Mouse (Mus musculus): ENCODE results near the gene Rad51d. TPM values are rescaled to one million over a fixed set of nuclear protein-coding genes. Genes with fewer than 3 reads are reported as not detected.

Rad51d gene
- 13.1 and 13.3 TPM in 2 replicates for polyA plus RNA-seq (2012; ENCODE audit: low replicate concordance)

GRCm38 (mm10) chr11:82890342-82890762, at the start of gene Rad51d:
TSS of gene Rad51d (minus strand) at chr11:82890614.

GRCm38 (mm10) chr11:82910250-82910649, 19.8 kb upstream of the Rad51d start, which contains the start of gene Unc45b:
TSS of gene Unc45b (plus strand) at chr11:82910550.

GRCm38 (mm10) chr11:82907651-82908607, 17.5 kb upstream of the Rad51d start, which contains the start of gene Nle1:
TSS of gene Nle1 (minus strand) at chr11:82908411.

DNA sequence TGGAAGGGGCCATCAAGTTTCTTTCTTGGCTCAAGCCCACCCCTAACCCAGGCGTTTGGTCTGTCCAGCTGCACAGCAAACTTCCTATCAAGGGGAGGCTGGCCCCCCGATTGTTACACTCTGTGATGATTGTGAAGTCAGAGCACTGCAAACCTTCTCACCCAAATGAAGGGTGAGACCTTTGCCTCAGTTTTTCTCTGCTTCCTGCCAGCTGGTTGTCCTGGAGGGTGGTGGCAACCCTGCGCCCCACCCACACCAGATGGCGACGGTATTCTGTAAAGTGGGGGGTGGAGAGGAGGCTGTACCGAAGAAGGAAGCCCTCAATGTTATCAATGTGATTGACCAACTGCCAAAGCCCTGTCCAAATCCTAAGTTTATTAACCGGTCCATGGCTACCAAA, 1.5 kb upstream of the Rad51d start, which contains the start of gene Fndc8:
Fndc8 (plus strand) TSS at position 189 of the 400 bp plus-strand sequence.

DNA sequence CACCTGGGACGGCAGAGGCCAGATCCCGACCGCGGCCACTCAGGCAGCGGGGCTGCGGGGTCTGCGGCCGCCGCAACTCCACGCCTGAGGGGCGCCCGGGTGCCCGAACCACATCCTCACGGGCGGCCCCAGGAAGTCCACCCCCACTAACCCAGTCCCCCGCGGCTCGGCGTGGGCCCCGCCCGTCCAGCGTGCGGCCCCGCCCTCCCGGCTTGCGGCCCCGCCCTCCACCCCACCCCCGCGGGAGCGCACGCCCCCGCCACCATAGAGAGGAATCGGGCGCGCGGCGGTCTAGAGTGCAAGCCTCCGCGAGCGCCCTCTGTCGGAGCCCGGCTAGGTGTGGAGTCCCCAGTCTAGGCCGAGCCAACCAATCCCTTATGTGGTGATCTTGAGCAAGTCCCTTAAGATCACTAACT, 19.4 kb downstream of the Rad51d start, which contains the start of gene Rffl:
Rffl (minus strand) TSS at position 180 of the 416 bp plus-strand sequence.

Other genes with a start within 250 kb of the Rad51d start
- 0.12 TPM in 1 of 2 replicates, not detected in the other for gene Cct6b, start 126.3 kb downstream of the Rad51d start, polyA plus RNA-seq (2012; ENCODE audit: low replicate concordance)
- 17.5 and 18.7 TPM in 2 replicates for gene Zfp830, start 126.3 kb downstream of the Rad51d start, polyA plus RNA-seq (2012; ENCODE audit: low replicate concordance)
- 31.6 and 69.0 TPM in 2 replicates for gene Lig3, start 109.5 kb downstream of the Rad51d start, polyA plus RNA-seq (2012; ENCODE audit: low replicate concordance)
- gene Rffl, start 19.4 kb downstream of the Rad51d start, polyA plus RNA-seq (2012; ENCODE audit: low replicate concordance): 7.1 and 23.2 TPM in 2 replicates
- gene Fndc8, start 1.5 kb upstream of the Rad51d start, polyA plus RNA-seq (2012; ENCODE audit: low replicate concordance): not detected in 2 replicates
- gene Nle1, start 17.8 kb upstream of the Rad51d start, polyA plus RNA-seq (2012; ENCODE audit: low replicate concordance): 27.6 and 35.0 TPM in 2 replicates
- gene Unc45b, start 19.9 kb upstream of the Rad51d start, polyA plus RNA-seq (2012; ENCODE audit: low replicate concordance): 0.08 TPM in 1 of 2 replicates, not detected in the other
- 3.3 and 6.3 TPM in 2 replicates for gene Slfn5, start 60.7 kb upstream of the Rad51d start, polyA plus RNA-seq (2012; ENCODE audit: low replicate concordance)
- gene Slfn9, start 101.2 kb upstream of the Rad51d start, polyA plus RNA-seq (2012; ENCODE audit: low replicate concordance): 2.2 and 2.5 TPM in 2 replicates
- gene Slfn8, start 130.2 kb upstream of the Rad51d start, polyA plus RNA-seq (2012; ENCODE audit: low replicate concordance): 11.8 and 12.1 TPM in 2 replicates
- 10.8 and 26.5 TPM in 2 replicates for gene Slfn2, start 174.5 kb upstream of the Rad51d start, polyA plus RNA-seq (2012; ENCODE audit: low replicate concordance)
- 9.3 and 9.7 TPM in 2 replicates for gene Slfn1, start 226.2 kb upstream of the Rad51d start, polyA plus RNA-seq (2012; ENCODE audit: low replicate concordance)

Data from hematopoietic multipotent progenitor cell, adult 10-12 weeks (in vitro differentiated cells).